Comparison of ENCODE assay signal across 19 mouse cellular contexts in genomic region chr12:11126186-11126759, GRCm38 (mm10). TPM values are rescaled to one million over a fixed set of nuclear protein-coding genes. Genes with fewer than 3 reads are reported as not detected.
DNase-seq lines count a peak whose midpoint lies in the region; ATAC-seq and TF ChIP-seq lines count a peak whose summit lies in the region.
"Had no signal": no experiment of that assay in that cellular context is flagged by ENCODE, and none has a peak within 500 bp of the region (broad histone marks: within the 10 kb centered on the region; RNA-seq: fewer than 3 reads in every experiment).

No protein-coding gene starts in this region.

- H3K4me3 ChIP-seq in heart, embryonic 11.5 days (ENCODE audit: low read depth, low read length) = no peak overlapping the region
- H3K4me3 ChIP-seq in liver, postnatal 0 days (ENCODE audit: low read depth, low read length) = no peak overlapping the region
- H3K4me3 ChIP-seq in liver, embryonic 13.5 days (replicated peaks) = no peak overlapping the region
- H3K4me3 ChIP-seq: forebrain, embryonic 13.5 days; gastrocnemius, adult 2 months had no signal

- H3K36me3 ChIP-seq in heart, embryonic 11.5 days (ENCODE audit: control insufficient read depth, insufficient read depth, low read length) = no peaks in the 10 kb centered on the region
- no peaks in the 10 kb centered on the region for H3K36me3 ChIP-seq in liver, postnatal 0 days (replicated peaks; ENCODE audit: insufficient read depth, low read length)
- no peaks in the 10 kb centered on the region for H3K36me3 ChIP-seq in liver, embryonic 13.5 days

- H3K9ac ChIP-seq in heart, embryonic 11.5 days (ENCODE audit: low read depth, low read length) = no peak overlapping the region
- H3K9ac ChIP-seq in liver, postnatal 0 days (replicated peaks) = no peak overlapping the region
- H3K9ac ChIP-seq in liver, embryonic 13.5 days = no peak overlapping the region
- H3K9ac ChIP-seq: forebrain, embryonic 13.5 days had no signal

- ATAC-seq in heart, embryonic 11.5 days (replicated peaks; ENCODE audit: insufficient number of reproducible peaks, low FRiP score, low TSS enrichment) = peak; percentile 90
- ATAC-seq in liver, postnatal 0 days = no peak
- peak; percentile 92 for ATAC-seq in liver, embryonic 13.5 days (ENCODE audit: low read depth)
- ATAC-seq: forebrain, embryonic 13.5 days; Patski had no signal

- TF ChIP-seq EP300 in liver, postnatal 0 days (IDR thresholded peaks at IDR 0.05; ENCODE audit: low read depth) = no peak

- WGBS in heart, embryonic 11.5 days (ENCODE audit: insufficient replicate concordance) = 25% methylated on average over 5 of the region's 5 CpGs
- WGBS in liver, postnatal 0 days (ENCODE audit: insufficient replicate concordance) = 45% methylated on average over 5 of the region's 5 CpGs
- WGBS in liver, embryonic 13.5 days (ENCODE audit: insufficient replicate concordance) = 20% methylated on average over 5 of the region's 5 CpGs

- no peaks in the 10 kb centered on the region for H3K27me3 ChIP-seq in heart, embryonic 11.5 days (ENCODE audit: control insufficient read depth, insufficient read depth, low read length)
- no peaks in the 10 kb centered on the region for H3K27me3 ChIP-seq in liver, postnatal 0 days (ENCODE audit: insufficient read depth, low read length)
- H3K27me3 ChIP-seq in liver, embryonic 13.5 days = no peaks in the 10 kb centered on the region
- H3K27me3 ChIP-seq: forebrain, embryonic 13.5 days had no signal

- no peak overlapping the region for H3K27ac ChIP-seq in heart, embryonic 11.5 days (ENCODE audit: low read depth, low read length)
- no peak overlapping the region for H3K27ac ChIP-seq in liver, postnatal 0 days (ENCODE audit: low read depth)
- H3K27ac ChIP-seq in liver, embryonic 13.5 days = no peak overlapping the region
- H3K27ac ChIP-seq: forebrain, embryonic 13.5 days; gastrocnemius, adult 2 months had no signal

- H3K9me3 ChIP-seq in heart, embryonic 11.5 days (replicated peaks; ENCODE audit: control insufficient read depth, low read length) = no peaks in the 10 kb centered on the region
- no peaks in the 10 kb centered on the region for H3K9me3 ChIP-seq in liver, postnatal 0 days (ENCODE audit: low read length)
- H3K9me3 ChIP-seq in liver, embryonic 13.5 days (replicated peaks) = no peaks in the 10 kb centered on the region
- H3K9me3 ChIP-seq: forebrain, embryonic 13.5 days had no signal

- DNase-seq in heart, adult 18-20 months = no peak
- DNase-seq in liver = peak; percentile 17
- DNase-seq in liver, postnatal 0 days = no peak
- no peak for DNase-seq in liver, embryonic 13.5 days
- DNase-seq in layer of hippocampus, postnatal 10 days (ENCODE audit: low spot score in 2 of 2) = no peak
- DNase-seq in right cerebral cortex, postnatal 4 days = no peak
- DNase-seq: adrenal gland, adult 8-10 months; cerebellum, adult 11-12 months; cerebellum, postnatal 14 days; gastrocnemius, adult 2 months; kidney, adult 18-20 months; kidney, postnatal 14 days; lung, adult 18-20 months; lung, postnatal 10 days; thymus, postnatal 14 days had no signal

- H3K4me2 ChIP-seq in heart, embryonic 11.5 days = no peak overlapping the region
- no peak overlapping the region for H3K4me2 ChIP-seq in liver, postnatal 0 days (ENCODE audit: low read depth, low read length)
- H3K4me2 ChIP-seq in liver, embryonic 13.5 days = 0 out of 2 replicates have a peak overlapping the region, but pooled peaks have one; percentile 8
- H3K4me2 ChIP-seq: forebrain, embryonic 13.5 days; midbrain, embryonic 11.5 days had no signal

- H3K4me1 ChIP-seq in heart, embryonic 11.5 days (ENCODE audit: control insufficient read depth, insufficient read depth, low read length) = no peaks in the 10 kb centered on the region
- H3K4me1 ChIP-seq in liver, postnatal 0 days (ENCODE audit: insufficient read depth) = no peaks in the 10 kb centered on the region
- H3K4me1 ChIP-seq in liver, embryonic 13.5 days (replicated peaks) = peaks cover 6% of the 10 kb centered on the region
- H3K4me1 ChIP-seq: forebrain, embryonic 13.5 days had no signal

- no peak for TF ChIP-seq CTCF in liver, postnatal 0 days (IDR thresholded peaks at IDR 0.05; ENCODE audit: low read depth)

RNA-seq across cellular contexts. Expression of gene Kcns3, which starts 24.6 kb away (rescaled TPM):
- 0.50 and 0.66 TPM in 2 replicates for polyA plus RNA-seq in heart, embryonic 11.5 days (2014; fragmentation: Nextera tagmentation; extraction: Ambion mirVana)
- total RNA-seq in heart, adult 18-20 months (2021) = under 1 TPM; 0.84 to 0.90 TPM
- 0.08 TPM in 1 of 2 replicates, not detected in the other for polyA plus RNA-seq in liver, postnatal 0 days (2015; fragmentation: Nextera tagmentation; extraction: Ambion mirVana)
- polyA plus RNA-seq in liver, embryonic 13.5 days (2015; fragmentation: Nextera tagmentation; extraction: Ambion mirVana) = 0.17 TPM in 2 replicates
- total RNA-seq in layer of hippocampus, postnatal 10 days (2021) = 1 to 10 TPM; 4.0 to 4.1 TPM
- polyA plus RNA-seq: Patski had no signal
